Mouse (Mus musculus) forebrain, embryonic 14.5 days (tissue): ENCODE data around the gene Mfap5. TPM values are rescaled to one million over a fixed set of nuclear protein-coding genes. Genes with fewer than 3 reads are reported as not detected.

Experiments
- ATAC-seq: fragments of 200-750 bp; cut with Nextera tagmentation; 2 replicates; pipeline ENCODE4 v1.8.0; 2017; ENCODE audit warnings: mild to moderate bottlenecking, moderate library complexity
- DNase-seq: peaks from one replicate; pipeline ENCODE4 v3.0.0-alpha.2; 2015; ENCODE audit warnings: low spot score
- H3K27ac ChIP-seq: fragments of 300-500 bp; sonication (generic); 2 replicates; pipeline ENCODE4 v1.5.1; 2014; ENCODE audit warnings: low read depth, mild to moderate bottlenecking, control low read depth, low read length, moderate library complexity
- H3K27me3 ChIP-seq: fragments of 300-500 bp; sonication (generic); replicated peaks from 2 replicates; pipeline ENCODE4 v1.6.1; 2014; ENCODE audit warnings: low read length, control low read depth, mixed read lengths; ENCODE audit not compliant: control insufficient read depth, insufficient read depth
- H3K36me3 ChIP-seq: fragments of 300-500 bp; sonication (generic); 2 replicates; pipeline ENCODE4 v1.6.1; 2014; ENCODE audit warnings: low read length, control low read depth; ENCODE audit not compliant: control insufficient read depth, insufficient read depth
- H3K4me1 ChIP-seq: fragments of 300-500 bp; sonication (generic); 2 replicates; pipeline ENCODE4 v1.6.1; 2014; ENCODE audit warnings: antibody characterized with exemption, low read length, control low read depth; ENCODE audit not compliant: control insufficient read depth, insufficient read depth
- H3K4me2 ChIP-seq: fragments of 300-500 bp; sonication (generic); 2 replicates; pipeline ENCODE4 v1.6.1; 2014; ENCODE audit warnings: mild to moderate bottlenecking, control low read depth, low read length
- H3K4me3 ChIP-seq: fragments of 300-500 bp; sonication (generic); 2 replicates; pipeline ENCODE4 v1.5.1; 2014; ENCODE audit warnings: low read depth, low read length, control low read depth
- H3K9ac ChIP-seq: fragments of 300-500 bp; sonication (generic); 2 replicates; pipeline ENCODE4 v1.6.1; 2014; ENCODE audit warnings: mild to moderate bottlenecking, low read length, control low read depth, moderate library complexity
- H3K9me3 ChIP-seq: fragments of 300-500 bp; sonication (generic); replicated peaks from 2 replicates; pipeline ENCODE4 v1.6.1; 2016; ENCODE audit warnings: low read length, control low read depth, mixed read lengths; ENCODE audit not compliant: control insufficient read depth
- WGBS: fragments of 180-500 bp; shearing (Covaris S2); extraction: QIAGEN DNeasy Blood & Tissue Kit; methylation state at CpG from one replicate; pipeline ENCODE4 v1.1.7; 2014; 5-methylcytosine and 5-hydroxymethylcytosine counted together
- polyA plus RNA-seq: library from polyadenylated mRNA; unstranded; fragments of >200 nt; fragmentation: Nextera tagmentation; extraction: Ambion mirVana; gene quantifications from 2 replicates; pipeline ENCODE4 v1.2.1, GENCODE M21; 2014

Gene Mfap5
- polyA plus RNA-seq, 1 experiment from 2014 or later, result 1.1 TPM

- 1% methylated on average over 60 of the region's 111 CpGs for WGBS
- Histone ChIP-seq H3K9ac (peak overlapping the region; percentile 94), H3K27me3 (no peaks in the 10 kb centered on the region), H3K4me3 (peak overlapping the region; percentile 65), H3K4me1 (peaks cover 20% of the 10 kb centered on the region; the same call in 1 of the 2 replicates), H3K36me3 (no peaks in the 10 kb centered on the region; the same call in 1 of the 2 replicates), H3K9me3 (no peaks in the 10 kb centered on the region), H3K4me2 (peak overlapping the region; percentile 58), H3K27ac (peak overlapping the region; percentile 97)
- DNase-seq (peak; percentile 96), ATAC-seq (peak; percentile 90)
These were observed 19.1 kb upstream of the Mfap5 start for GRCm38 (mm10) chr6:122486297-122487117.

- no peak for ATAC-seq
- Histone ChIP-seq H3K27me3 (no peaks in the 10 kb centered on the region), H3K4me2 (peak overlapping the region; percentile 60), H3K4me3 (peak overlapping the region; percentile 25), H3K9ac (peak overlapping the region; percentile 59), H3K4me1 (peaks cover 15% of the 10 kb centered on the region), H3K27ac (peak overlapping the region; percentile 67), H3K36me3 (no peaks in the 10 kb centered on the region), H3K9me3 (no peaks in the 10 kb centered on the region)
- DNase-seq, result peak; percentile 7
- 24% methylated on average over 15 of the region's 15 CpGs for WGBS
These were observed 14.6 kb upstream of the Mfap5 start for GRCm38 (mm10) chr6:122490929-122491512.

GRCm38 (mm10) chr6:122491557-122491956 lies 14.1 kb upstream of the Mfap5 start:
- peak; percentile 76 for ATAC-seq
- Histone ChIP-seq H3K27ac (peak overlapping the region; percentile 67), H3K4me3 (peak overlapping the region; percentile 25), H3K27me3 (no peaks in the 10 kb centered on the region), H3K36me3 (no peaks in the 10 kb centered on the region), H3K4me2 (peak overlapping the region; percentile 60), H3K9me3 (no peaks in the 10 kb centered on the region), H3K4me1 (peaks cover 20% of the 10 kb centered on the region), H3K9ac (peak overlapping the region; percentile 59)
- WGBS, result under 1% methylated on average over 16 of the region's 16 CpGs
- DNase-seq, result peak; percentile 93

- H3K27ac ChIP-seq, result no peak overlapping the region
- DNase-seq (no peak), ATAC-seq (no peak)
- H3K27me3 ChIP-seq, result no peaks in the 10 kb centered on the region
- peak overlapping the region; percentile 60 for H3K4me2 ChIP-seq
- 26% methylated on average over 6 of the region's 6 CpGs for WGBS
- H3K4me3 ChIP-seq, result no peak overlapping the region
- H3K9me3 ChIP-seq, result no peaks in the 10 kb centered on the region
- H3K9ac ChIP-seq, result 0 out of 2 replicates have a peak overlapping the region, but pooled peaks have one; percentile 13
- peaks cover 20% of the 10 kb centered on the region for H3K4me1 ChIP-seq
- no peaks in the 10 kb centered on the region for H3K36me3 ChIP-seq
These were observed 13.2 kb upstream of the Mfap5 start for GRCm38 (mm10) chr6:122492479-122492878.

GRCm38 (mm10) chr6:122493799-122494472 lies 11.7 kb upstream of the Mfap5 start:
- Histone ChIP-seq H3K36me3 (no peaks in the 10 kb centered on the region), H3K4me3 (no peak overlapping the region), H3K4me2 (no peak overlapping the region), H3K27me3 (no peaks in the 10 kb centered on the region), H3K4me1 (peaks cover 20% of the 10 kb centered on the region), H3K27ac (peak overlapping the region; percentile 76; the same call in 1 of the 2 replicates), H3K9me3 (no peaks in the 10 kb centered on the region), H3K9ac (0 out of 2 replicates have a peak overlapping the region, but pooled peaks have one; percentile 35)
- WGBS, result 17% methylated on average over 6 of the region's 6 CpGs
- ATAC-seq (no peak), DNase-seq (peak; percentile 24)

GRCm38 (mm10) chr6:122495082-122495881 lies 10.4 kb upstream of the Mfap5 start:
- Histone ChIP-seq H3K36me3 (no peaks in the 10 kb centered on the region), H3K27me3 (no peaks in the 10 kb centered on the region), H3K4me2 (peak overlapping the region; percentile 40), H3K9ac (peak overlapping the region; percentile 41; the same call in 1 of the 2 replicates), H3K27ac (peak overlapping the region; percentile 76), H3K4me1 (peaks cover 20% of the 10 kb centered on the region), H3K4me3 (peak overlapping the region; percentile 16), H3K9me3 (no peaks in the 10 kb centered on the region)
- DNase-seq (peak; percentile 87), ATAC-seq (peak; percentile 81)
- 2% methylated on average over 21 of the region's 21 CpGs for WGBS

- no peak overlapping the region for H3K4me2 ChIP-seq
- peak; percentile 62 for DNase-seq
These were observed 9.1 kb upstream of the Mfap5 start for GRCm38 (mm10) chr6:122496501-122496900.

GRCm38 (mm10) chr6:122498661-122499060 lies 7.0 kb upstream of the Mfap5 start, which contains the start of gene Rimklb:
TSS of gene Rimklb (minus strand) at chr6:122498761.
- Histone ChIP-seq H3K27me3 (no peaks in the 10 kb centered on the region), H3K36me3 (no peaks in the 10 kb centered on the region), H3K4me2 (no peak within 1 kb of the TSS), H3K4me1 (peaks cover 17% of the 10 kb centered on the region), H3K4me3 (no peak within 1 kb of the TSS), H3K9ac (no peak within 1 kb of the TSS), H3K27ac (no peak within 1 kb of the TSS), H3K9me3 (no peaks in the 10 kb centered on the region)
- ATAC-seq (no peak), DNase-seq (no peak)
- WGBS, result 75% methylated on average over 5 of the region's 5 CpGs

More at GRCm38 (mm10) chr6:122496501-122496900, 9.1 kb upstream of the Mfap5 start:
- Histone ChIP-seq H3K4me1 (peaks cover 18% of the 10 kb centered on the region), H3K9ac (no peak overlapping the region), H3K27ac (peak overlapping the region; percentile 76; the same call in 1 of the 2 replicates), H3K27me3 (no peaks in the 10 kb centered on the region), H3K9me3 (no peaks in the 10 kb centered on the region), H3K36me3 (no peaks in the 10 kb centered on the region), H3K4me3 (no peak overlapping the region)
- WGBS, result 32% methylated on average over 5 of the region's 5 CpGs
- ATAC-seq, result 0 out of 2 replicates have a peak, but pooled peaks have one; percentile 12
